Mouse (Mus musculus) frontal cortex, postnatal 10 days (tissue): ENCODE data around the gene Dctn1.

Source experiments
- DNase-seq, 2 experiments: peaks; one replicate each; pipeline ENCODE4 v3.0.0; 2022; ENCODE audit warnings: low spot score in 2 of 2, mixed read lengths in 1 of 2

The Dctn1 gene

GRCm38 (mm10) chr6:83169872-83170271 is 4.2 kb downstream of the Dctn1 start:
- DNase-seq, result no peak

- no peak for DNase-seq
These were observed 5.3 kb downstream of the Dctn1 start for GRCm38 (mm10) chr6:83171063-83171462.

GRCm38 (mm10) chr6:83172240-83172920 is 6.7 kb downstream of the Dctn1 start:
- DNase-seq, result no peak

GRCm38 (mm10) chr6:83175996-83176395 is 10.3 kb downstream of the Dctn1 start:
- no peak for DNase-seq

DNA sequence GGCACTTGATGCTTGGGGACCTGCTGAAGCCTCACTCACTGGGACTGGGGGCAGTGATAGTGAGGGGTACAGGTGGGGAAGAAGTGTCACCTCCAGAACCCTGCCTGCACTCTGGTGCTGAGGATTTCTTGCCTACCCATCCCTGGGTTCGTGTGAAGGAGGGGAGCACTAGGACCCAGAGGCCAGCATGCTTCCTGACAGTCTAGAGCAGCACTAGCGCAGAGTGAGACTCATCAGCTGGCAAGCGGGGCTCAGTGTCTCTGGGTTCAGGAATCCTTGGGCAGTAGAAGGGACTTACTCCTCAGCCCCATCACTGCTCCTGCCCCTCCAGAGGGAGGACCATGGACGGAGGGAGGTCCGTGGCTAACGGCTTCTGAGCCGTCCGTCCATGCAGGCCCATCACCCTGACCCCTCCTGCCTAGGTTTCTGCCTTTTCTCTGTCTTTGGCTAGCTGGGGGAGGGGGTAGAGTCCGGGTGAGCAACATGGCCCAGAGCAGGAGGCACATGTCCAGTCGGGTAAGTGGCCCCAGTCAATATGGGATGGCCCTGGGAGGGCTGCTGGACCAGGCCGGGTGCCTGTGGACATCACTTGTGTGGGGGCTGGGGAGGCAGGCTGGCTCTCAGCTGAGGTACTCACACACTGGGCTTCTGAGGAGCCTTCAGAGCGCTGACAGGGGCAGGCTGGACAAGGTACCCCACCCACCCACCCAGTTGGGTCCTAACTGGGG is 13.8 kb downstream of the Dctn1 start:
- no peak for DNase-seq

DNA sequence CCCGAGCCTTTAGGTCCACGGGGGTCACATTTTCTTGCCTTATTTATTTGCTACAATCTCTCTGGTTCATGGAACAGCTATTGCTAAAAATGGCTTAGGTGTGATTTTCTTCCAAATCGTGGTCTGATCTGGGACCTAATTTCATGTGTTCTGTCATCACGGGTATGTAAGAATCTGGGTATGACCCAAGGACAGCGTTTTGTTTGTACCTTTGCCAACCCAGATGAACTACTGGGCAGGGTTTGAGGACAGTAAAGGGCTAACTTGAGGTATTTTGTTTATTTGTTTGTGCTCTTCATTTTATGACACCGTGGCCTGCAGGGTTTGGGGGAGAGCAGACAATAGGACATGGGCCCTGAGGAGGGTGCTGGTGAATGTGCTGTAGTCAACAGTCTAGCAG is 14.9 kb downstream of the Dctn1 start:
- DNase-seq, result no peak

GRCm38 (mm10) chr6:83184858-83185435 is 19.2 kb downstream of the Dctn1 start:
- DNase-seq, result peak in 1 of 2 experiments; percentile 6

- peak; percentile 85 to 88 for DNase-seq
These were observed 20.5 kb downstream of the Dctn1 start for GRCm38 (mm10) chr6:83185895-83186861.

- DNase-seq, result no peak
These were observed 21.2 kb downstream of the Dctn1 start for GRCm38 (mm10) chr6:83186946-83187345.

- DNase-seq, result no peak
These were observed 27.9 kb downstream of the Dctn1 start for GRCm38 (mm10) chr6:83193571-83193970.

DNA sequence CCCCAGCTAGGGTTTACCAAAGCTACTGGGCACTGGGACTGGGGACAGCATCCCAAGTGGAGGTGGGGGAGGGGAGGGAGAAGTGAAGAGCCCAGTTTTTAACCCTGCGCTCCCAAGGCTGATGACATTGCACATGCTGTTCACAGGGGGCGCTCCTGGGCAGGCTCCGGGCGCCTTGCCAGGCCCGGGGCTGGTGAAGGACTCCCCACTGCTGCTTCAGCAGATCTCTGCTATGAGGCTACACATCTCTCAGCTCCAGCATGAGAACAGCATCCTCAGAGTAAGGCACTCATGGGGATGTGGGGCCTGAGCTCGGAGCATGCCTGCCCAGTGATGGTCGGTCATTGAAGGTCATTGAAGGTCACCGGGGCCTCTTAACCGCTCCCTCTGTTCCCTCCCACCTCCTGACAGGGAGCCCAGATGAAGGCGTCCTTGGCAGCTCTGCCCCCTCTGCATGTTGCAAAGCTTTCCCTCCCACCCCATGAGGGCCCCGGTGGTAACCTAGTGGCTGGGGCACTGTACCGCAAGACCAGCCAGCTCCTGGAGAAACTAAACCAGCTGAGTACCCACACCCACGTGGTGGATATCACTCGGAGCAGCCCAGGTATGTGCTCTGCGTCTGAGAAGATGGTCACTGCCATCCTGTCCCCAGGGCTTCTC is 31.8 kb downstream of the Dctn1 start:
- DNase-seq, result peak; percentile 57 to 61

GRCm38 (mm10) chr6:83203320-83203719 is 37.6 kb downstream of the Dctn1 start:
- DNase-seq, result peak in 1 of 2 experiments; percentile 9

- DNase-seq, result no peak
These were observed 40.1 kb downstream of the Dctn1 start for GRCm38 (mm10) chr6:83205851-83206250.

GRCm38 (mm10) chr6:83206321-83206720 is 40.6 kb downstream of the Dctn1 start:
- DNase-seq, result no peak

- DNase-seq, result no peak
These were observed 41.8 kb downstream of the Dctn1 start for GRCm38 (mm10) chr6:83207361-83208049.

GRCm38 (mm10) chr6:83208050-83208400 is 42.3 kb downstream of the Dctn1 start:
- DNase-seq, result no peak

GRCm38 (mm10) chr6:83210495-83210894 is 44.8 kb downstream of the Dctn1 start:
- no peak for DNase-seq

DNA sequence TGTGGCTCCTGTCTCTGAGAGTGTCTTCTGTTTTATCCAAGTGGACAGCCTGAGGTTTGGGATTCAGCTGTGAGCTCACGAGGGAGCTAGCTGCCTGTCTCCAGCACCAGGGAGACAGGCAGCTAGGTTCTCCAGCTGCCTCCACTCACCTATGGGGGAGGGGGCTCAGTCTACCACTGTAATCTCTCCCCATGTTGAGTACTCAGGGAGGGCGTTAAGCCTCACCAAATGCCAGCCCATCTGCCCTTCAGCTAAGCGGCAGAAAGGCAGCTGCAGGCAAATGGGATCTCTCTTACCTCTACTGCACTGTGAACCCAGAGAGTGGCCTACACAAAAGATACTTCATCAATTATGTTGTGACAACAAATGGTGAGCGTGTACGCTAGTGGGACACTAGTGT is 45.8 kb downstream of the Dctn1 start:
- peak in 1 of 2 experiments; percentile 7 for DNase-seq

DNA sequence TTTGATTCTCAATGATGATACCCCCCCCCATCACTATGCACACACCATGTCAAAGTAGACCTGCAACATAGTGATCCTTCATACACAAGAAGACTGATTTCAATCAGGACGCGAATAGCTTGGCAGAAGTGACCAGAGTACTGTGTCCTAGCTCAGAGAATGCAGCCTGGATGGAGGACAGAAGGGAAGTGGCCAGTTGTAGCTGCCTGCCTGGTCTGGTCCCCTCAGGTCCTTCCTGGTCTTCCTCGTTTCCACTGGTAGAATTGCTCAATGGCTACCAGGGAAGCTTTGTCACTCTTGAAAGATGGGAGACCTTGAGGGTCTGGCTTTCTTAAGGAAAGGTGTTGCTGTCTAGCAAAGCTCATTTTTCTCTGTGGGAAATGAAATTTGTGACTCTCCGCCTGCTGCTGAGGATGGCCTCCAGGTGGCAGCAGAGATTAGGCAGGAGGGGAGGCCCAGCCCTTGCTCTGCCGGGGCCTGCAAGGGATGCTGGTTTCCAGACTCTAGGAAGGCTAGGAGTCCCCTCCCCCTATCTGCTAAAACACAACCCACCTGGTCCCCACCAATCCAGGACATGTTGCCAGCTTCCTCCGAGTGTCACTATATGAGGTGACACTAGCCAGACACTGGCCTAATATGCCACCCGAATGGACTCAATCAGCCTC is 49.4 kb downstream of the Dctn1 start:
- DNase-seq, result peak in 1 of 2 experiments; percentile 71

- no peak for DNase-seq
These were observed 54.1 kb downstream of the Dctn1 start, which contains the start of gene Slc4a5 for GRCm38 (mm10) chr6:83219814-83220213. Gene Slc4a5 (plus strand): TSS chr6:83219828.
